Mouse (Mus musculus) ES-E14 (cell line): ENCODE data around the gene Fam117b. TPM values are rescaled to one million over a fixed set of nuclear protein-coding genes. Genes with fewer than 3 reads are reported as not detected.

ENCODE experiments used
- DNase-seq: peaks from one replicate; pipeline ENCODE4 v3.0.0-alpha.2; 2013; ENCODE audit warnings: low read depth, low spot score
- H3K27ac ChIP-seq: 2 replicates; pipeline ENCODE4 v1.5.1; 2012; ENCODE audit warnings: low read depth, mild to moderate bottlenecking, low read length, moderate library complexity, mixed read lengths; ENCODE audit not compliant: poor library complexity, insufficient read depth, severe bottlenecking
- H3K36me3 ChIP-seq: 2 replicates; pipeline ENCODE4 v1.6.1; 2012; ENCODE audit warnings: mild to moderate bottlenecking, low read length, moderate library complexity, mixed read lengths; ENCODE audit not compliant: control insufficient read depth, poor library complexity, insufficient read depth, severe bottlenecking
- H3K4me1 ChIP-seq, 2 experiments: fragments of 150-350 bp in 1 of 2; sonication (generic) in 1 of 2; 2 replicates each; pipeline ENCODE4 v1.6.1; 2012; ENCODE audit warnings: low read length in 2 of 2, mild to moderate bottlenecking in 1 of 2, mixed read lengths in 1 of 2; ENCODE audit not compliant: control insufficient read depth in 2 of 2, insufficient read depth in 2 of 2, poor library complexity in 1 of 2
- H3K4me3 ChIP-seq, 2 experiments: fragments of 150-350 bp in 1 of 2; sonication (generic) in 1 of 2; 2 replicates each; pipeline ENCODE4 v1.5.1; 2012; ENCODE audit warnings: low read length in 2 of 2, low read depth in 1 of 2, mild to moderate bottlenecking in 1 of 2, mixed read lengths in 1 of 2; ENCODE audit not compliant: insufficient read depth in 1 of 2, poor library complexity in 1 of 2, severe bottlenecking in 1 of 2
- H3K9ac ChIP-seq: 2 replicates; pipeline ENCODE4 v1.6.1; 2012; ENCODE audit warnings: low read depth, mild to moderate bottlenecking, low read length, mixed read lengths; ENCODE audit not compliant: poor library complexity, insufficient read depth, severe bottlenecking
- H3K9me3 ChIP-seq: fragments of 150-350 bp; sonication (generic); 2 replicates; pipeline ENCODE4 v1.6.1; 2012; ENCODE audit warnings: low read depth, mild to moderate bottlenecking, low read length; ENCODE audit not compliant: control insufficient read depth, insufficient read depth
- CHD2 ChIP-seq: IDR thresholded peaks from 2 replicates; pipeline ENCODE4 v1.6.1; 2014; ENCODE audit warnings: mild to moderate bottlenecking, low read depth, low read length, inconsistent platforms
- HCFC1 ChIP-seq: IDR thresholded peaks from 2 replicates; pipeline ENCODE4 v1.6.1; 2012; ENCODE audit warnings: low read length, inconsistent platforms, borderline replicate concordance; ENCODE audit not compliant: insufficient read depth
- MAFK ChIP-seq: IDR thresholded peaks from 2 replicates; pipeline ENCODE4 v1.6.1; 2014; ENCODE audit warnings: mild to moderate bottlenecking, low read depth, low read length, inconsistent platforms; ENCODE audit not compliant: insufficient read depth
- ZC3H11A ChIP-seq: IDR thresholded peaks from 2 replicates; pipeline ENCODE4 v1.6.1; 2012; ENCODE audit warnings: low read depth, mild to moderate bottlenecking, inconsistent platforms, low read length, borderline replicate concordance
- ZNF384 ChIP-seq: IDR thresholded peaks from 2 replicates; pipeline ENCODE4 v1.6.1; 2012; ENCODE audit warnings: low read depth, low read length, inconsistent platforms
- in situ Hi-C, 2 experiments: fragments of 600-800 bp; cut with MboI; formaldehyde crosslinking; loops; one replicate each; pipeline ENCODE4 v1.15.1; 2025; ENCODE audit warnings: low sequenced_read_pairs in 2 of 2, inconsistent platforms in 1 of 2; ENCODE audit not compliant: unreplicated experiment in 2 of 2
- total RNA-seq: library from RNA; depleted of rRNA; stranded (reverse); fragments of 300-350 nt; gene quantifications from 2 replicates; pipeline ENCODE4 v1.2.3, GENCODE M21; 2012; rRNA removed

Gene Fam117b
- 9.4 and 9.9 TPM in 2 replicates for total RNA-seq

DNA sequence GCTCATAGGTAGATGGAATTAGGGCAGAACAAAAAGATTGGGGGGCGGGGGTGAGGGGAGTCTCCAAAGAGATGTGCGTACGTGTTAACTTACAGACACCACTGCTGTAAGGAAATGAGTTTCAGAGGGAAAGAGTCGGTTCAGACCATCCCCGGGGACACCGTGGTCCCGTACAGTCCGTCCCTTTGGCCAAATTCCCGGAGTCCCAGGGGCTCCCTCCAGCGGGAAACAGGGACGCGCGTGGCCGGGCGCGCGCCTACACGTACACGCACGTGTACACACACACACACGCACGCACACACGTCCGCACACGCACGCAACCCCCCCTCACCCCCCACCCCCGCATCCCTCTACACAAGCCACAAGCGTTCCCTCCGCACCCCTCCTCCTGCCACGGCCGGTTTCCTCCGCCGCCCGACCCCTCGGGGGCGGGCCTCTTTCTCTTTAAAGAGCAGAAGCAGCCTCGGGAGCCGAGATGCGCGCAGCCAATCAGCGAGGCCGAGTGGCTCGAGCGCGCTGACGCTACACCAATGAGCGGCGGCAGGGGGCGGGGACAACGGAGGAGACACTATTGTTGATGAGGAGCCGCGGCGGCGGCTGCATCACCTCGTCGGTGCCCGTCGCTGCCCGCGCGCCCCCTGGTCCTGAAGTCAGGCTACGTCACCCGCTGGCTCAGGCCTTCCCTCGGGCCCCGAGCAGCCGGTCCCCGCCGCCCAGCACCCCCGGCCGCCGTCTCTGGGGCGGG, at the start of gene Fam117b:
Gene Fam117b (plus strand): TSS at position 594 of the 745 bp plus-strand sequence.
- Histone ChIP-seq H3K9me3 (no peaks in the 10 kb centered on the region), H3K9ac (peak within 1 kb of the TSS; percentile 88), H3K4me3 (peak within 1 kb of the TSS; percentile 74 to 96), H3K4me1 (0 out of 4 replicates have a peak, but pooled peaks cover 0 to 2% of the 10 kb centered on the region in 2 experiments), H3K36me3 (no peaks in the 10 kb centered on the region), H3K27ac (peak within 1 kb of the TSS; percentile 44)
- TF ChIP-seq ZNF384 (no peak), CHD2 (0 out of 2 replicates have a peak, but pooled peaks have one; percentile 38), HCFC1 (no peak; the same call in 1 of the 2 replicates)
- DNase-seq: peak; percentile 98
- in situ Hi-C loops: no loop called here

DNA sequence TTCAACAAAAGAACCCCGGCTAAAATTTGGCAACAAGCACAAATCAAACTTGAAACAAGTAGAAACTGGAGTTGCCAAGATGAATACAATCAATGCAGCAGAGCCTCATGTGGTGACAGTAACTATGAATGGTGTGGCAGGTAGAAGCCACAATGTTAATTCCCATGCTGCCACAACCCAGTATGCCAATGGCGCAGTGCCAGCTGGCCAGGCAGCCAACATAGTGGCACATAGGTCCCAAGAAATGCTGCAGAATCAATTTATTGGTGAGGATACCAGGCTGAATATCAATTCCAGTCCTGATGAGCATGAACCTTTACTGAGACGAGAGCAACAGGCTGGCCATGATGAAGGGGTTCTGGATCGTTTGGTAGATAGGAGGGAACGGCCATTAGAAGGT, 44.8 kb upstream of the Fam117b start:
- no peak for DNase-seq
- H3K9ac ChIP-seq: no peak overlapping the region
- no peaks in the 10 kb centered on the region for H3K4me1 ChIP-seq
- no peak overlapping the region for H3K4me3 ChIP-seq
- no peaks in the 10 kb centered on the region for H3K9me3 ChIP-seq
- H3K27ac ChIP-seq: no peak overlapping the region
- in situ Hi-C loops: no loop called here
- TF ChIP-seq ZNF384 (no peak), CHD2 (no peak), ZC3H11A (no peak), MAFK (no peak), HCFC1 (no peak)
- H3K36me3 ChIP-seq: peaks cover 8% of the 10 kb centered on the region

DNA sequence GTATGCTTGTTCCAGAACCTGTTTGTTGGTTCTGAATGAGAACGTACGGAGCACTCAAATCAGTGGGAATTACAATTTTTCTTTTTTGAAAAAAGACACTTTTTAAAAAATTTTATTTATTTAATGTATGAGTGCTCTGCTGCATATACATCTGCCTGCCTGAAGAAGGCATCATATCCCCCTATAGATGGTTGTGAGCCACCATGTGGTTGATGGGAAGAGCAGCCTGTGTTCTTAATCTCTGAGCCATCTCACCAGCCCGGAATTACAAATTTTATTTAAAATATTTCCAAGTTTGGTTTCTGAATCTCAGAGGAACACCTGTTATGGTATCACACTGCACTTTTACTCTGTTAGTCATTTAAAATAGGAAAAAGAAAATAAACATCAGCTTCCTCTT, 38.8 kb upstream of the Fam117b start:
- Histone ChIP-seq H3K4me1 (no peaks in the 10 kb centered on the region), H3K9me3 (no peaks in the 10 kb centered on the region), H3K4me3 (no peak overlapping the region), H3K27ac (no peak overlapping the region), H3K36me3 (no peaks in the 10 kb centered on the region), H3K9ac (no peak overlapping the region)
- in situ Hi-C loops: no loop called here
- DNase-seq: no peak
- TF ChIP-seq ZNF384 (no peak), ZC3H11A (no peak), CHD2 (no peak), HCFC1 (no peak), MAFK (no peak)

DNA sequence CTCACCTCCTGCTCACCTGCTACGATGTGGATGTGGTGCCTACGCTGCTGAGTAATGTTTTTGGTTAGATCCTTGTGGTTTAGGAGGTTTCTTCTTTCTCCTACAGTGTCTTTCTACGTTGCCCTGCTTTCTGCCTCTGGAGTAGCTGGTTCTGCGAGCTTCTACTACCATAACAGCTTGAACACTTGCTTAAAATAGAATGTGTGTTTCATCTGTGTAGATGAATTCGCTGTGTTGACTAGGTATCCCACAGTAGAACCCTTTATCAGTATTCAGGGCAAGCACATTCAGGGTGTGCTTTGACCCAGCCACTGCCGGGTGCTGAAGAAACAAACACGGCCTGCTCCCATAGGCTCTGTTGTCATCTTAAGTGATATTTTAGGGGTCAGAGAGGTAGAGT, 34.7 kb upstream of the Fam117b start:
- no peak for DNase-seq
- H3K27ac ChIP-seq: no peak overlapping the region
- no peak overlapping the region for H3K4me3 ChIP-seq
- TF ChIP-seq MAFK (no peak), ZNF384 (no peak), CHD2 (no peak), ZC3H11A (no peak), HCFC1 (no peak)
- no peaks in the 10 kb centered on the region for H3K9me3 ChIP-seq
- H3K36me3 ChIP-seq: no peaks in the 10 kb centered on the region
- in situ Hi-C loops: no loop called here
- no peak overlapping the region for H3K9ac ChIP-seq
- peaks cover 0 to 1% of the 10 kb centered on the region in 2 experiments; a peak in 1 of 4 replicates for H3K4me1 ChIP-seq
